Mouse (Mus musculus) cerebellum, adult 9-11 months (tissue): Measurements from ENCODE around the gene Meis2.

Experiments used
- DNase-seq: peaks from one replicate; pipeline ENCODE4 v3.0.0; 2022

Meis2 gene

GRCm38 (mm10) chr2:116067711-116068110, 2.1 kb upstream of the Meis2 start:
- DNase-seq, result no peak

DNA sequence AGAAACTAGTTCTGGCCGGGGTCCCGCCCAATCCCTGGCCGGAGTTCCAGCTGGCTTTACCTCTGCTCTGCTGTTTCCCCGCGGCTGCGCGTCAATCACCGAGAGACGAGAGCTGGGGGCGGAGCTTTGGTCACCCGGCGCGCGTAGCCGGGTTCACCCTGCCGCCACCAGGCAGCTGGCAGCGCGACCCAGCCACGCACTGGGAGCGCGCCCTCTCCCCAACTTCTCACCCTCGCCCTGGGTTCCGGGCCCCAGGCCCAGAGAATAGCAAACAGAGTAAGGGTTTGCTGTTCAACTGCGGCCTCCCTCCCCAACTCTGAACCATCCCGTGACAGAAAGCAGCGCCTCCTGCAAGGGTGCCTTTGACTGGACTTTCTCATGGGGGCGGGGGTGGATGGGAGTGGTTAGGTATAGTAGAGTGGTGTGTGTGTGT, 1.4 kb upstream of the Meis2 start:
- DNase-seq, result no peak

DNA sequence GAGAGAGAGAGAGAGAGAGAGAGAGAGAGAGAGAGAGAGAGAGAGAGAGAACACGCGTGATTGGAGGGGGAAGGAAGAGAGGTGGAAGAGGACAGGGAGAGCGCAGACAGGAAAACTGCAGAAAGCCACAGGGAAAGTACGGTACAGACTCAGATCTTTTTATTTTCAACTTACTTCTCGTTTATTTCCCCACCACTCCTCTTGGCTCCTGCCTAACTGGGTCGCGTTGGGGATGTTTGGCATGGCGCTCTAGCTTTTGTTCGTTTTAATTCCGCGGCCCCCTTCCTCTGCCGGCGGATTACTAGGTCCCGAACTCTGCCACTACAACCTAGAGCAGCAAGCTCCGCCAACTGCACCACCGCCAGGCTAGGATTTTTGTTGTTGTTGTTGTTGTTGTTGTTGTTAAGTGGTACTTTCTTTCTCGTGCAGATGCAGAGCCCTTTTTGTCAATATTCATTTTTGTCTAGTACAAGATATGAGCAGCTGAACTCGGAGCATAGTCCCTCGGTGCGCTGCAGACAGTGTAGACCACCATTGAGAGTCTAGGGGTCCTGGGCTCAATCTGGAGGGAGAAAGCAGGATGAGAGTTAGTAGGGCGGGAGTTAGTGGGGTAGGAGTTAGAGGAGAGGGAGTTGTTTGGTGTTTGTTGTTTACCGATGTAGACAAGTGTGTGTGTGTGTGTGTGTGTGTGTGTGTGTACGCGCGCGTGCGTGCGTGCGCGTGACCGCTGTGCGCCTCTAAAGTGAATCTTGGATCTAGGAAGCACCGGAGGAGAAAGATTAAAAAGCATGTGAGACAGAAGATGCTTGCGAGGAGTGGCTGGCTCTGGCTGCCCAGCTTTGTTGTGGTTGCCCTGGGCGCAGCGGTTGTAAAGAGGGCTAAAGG, 660 bp upstream of the Meis2 start:
- DNase-seq, result no peak

GRCm38 (mm10) chr2:116065057-116065456, 582 bp downstream of the Meis2 start:
- no peak for DNase-seq

GRCm38 (mm10) chr2:116064521-116064920, 1.1 kb downstream of the Meis2 start:
- DNase-seq, result no peak

- DNase-seq, result no peak
These were observed 1.8 kb downstream of the Meis2 start for GRCm38 (mm10) chr2:116063819-116064293.

GRCm38 (mm10) chr2:116062761-116063441, 2.7 kb downstream of the Meis2 start:
- no peak for DNase-seq

DNA sequence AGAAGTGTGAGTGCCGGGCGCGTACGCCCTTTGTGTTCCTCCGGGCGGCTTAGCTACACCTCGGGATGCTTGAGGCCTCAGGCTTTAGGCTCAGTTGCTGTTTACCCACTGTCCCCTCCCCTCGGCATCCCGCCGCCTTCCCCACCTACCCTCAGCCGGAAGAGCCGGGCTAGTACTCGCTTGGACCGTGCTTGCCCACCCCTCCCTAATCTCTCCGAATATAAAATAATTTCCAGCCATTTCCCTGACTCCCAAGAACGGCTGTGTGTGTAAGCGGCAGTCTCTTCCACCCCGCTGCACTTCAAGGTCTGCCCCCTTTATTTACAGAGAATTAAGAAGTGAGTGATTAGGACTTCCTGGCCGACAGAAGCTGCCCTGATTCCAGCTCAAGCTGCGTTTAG, 3.4 kb downstream of the Meis2 start:
- no peak for DNase-seq

DNA sequence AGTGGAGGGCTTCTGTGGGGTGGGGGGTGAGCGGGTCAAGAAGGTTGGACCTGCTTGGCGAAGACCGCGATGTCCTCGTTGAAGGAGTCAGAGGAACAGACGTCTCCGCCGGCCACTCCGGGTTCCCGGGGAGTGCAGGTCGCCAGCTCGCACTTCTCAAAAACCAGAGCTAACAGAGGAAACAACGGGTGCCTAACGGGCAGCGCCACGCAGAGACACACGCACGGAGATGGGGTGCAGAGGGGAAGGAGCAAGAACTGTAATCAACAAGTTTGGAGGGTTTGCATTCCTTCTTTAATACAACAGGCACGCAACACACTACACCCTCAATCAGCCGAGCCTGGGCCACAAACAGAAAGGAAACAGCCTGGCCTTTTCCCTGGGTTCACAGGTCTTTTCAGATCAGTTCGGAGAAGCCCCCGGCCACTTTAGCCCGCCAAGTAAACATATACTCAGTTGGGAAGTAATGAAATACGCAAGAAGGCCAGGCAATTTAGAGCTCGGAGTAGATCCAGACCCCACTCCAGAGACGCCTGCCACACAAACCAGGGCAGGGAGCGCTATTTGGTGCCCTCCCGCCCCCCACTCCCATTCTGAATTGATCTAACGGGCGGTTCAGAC, 4.1 kb downstream of the Meis2 start:
- DNase-seq, result no peak

DNA sequence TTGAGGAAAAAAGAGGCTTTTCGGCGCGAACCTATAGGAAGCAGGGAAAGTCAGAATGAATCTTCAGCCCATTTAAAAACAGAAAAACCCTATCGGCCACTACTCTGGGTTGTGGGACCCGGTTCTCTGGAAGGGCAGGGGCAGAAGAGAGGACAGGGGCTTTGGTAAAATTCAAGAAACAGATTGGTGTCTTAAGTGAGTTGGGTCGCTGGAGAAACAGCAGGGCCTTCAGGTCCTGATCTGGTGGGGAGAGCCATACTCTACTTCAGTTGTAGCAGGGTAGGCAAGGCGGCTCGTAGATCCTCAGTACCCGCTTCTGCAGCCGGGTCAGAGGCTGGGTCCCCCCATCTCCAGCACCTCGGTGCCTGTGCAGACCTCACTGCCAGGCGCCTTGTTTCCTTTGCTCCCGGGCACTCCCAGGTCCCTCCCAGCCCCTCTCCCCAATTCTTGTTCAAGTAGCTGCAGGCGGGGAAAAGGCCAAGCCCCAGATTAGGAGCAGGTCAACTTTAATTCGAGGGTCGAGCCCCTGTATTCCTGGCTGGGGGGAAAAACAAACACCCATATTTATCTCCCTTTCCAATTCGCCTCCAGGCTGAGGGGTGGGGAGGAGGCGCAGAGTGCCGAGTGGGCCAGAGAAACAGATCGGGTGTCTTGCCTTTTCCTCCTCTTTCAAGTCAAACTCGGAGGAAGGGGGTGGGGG, 4.8 kb downstream of the Meis2 start:
- DNase-seq, result no peak

GRCm38 (mm10) chr2:116060210-116060609, 5.4 kb downstream of the Meis2 start:
- DNase-seq, result no peak

GRCm38 (mm10) chr2:116059661-116060060, 6.0 kb downstream of the Meis2 start:
- DNase-seq, result no peak

GRCm38 (mm10) chr2:116059066-116059465, 6.6 kb downstream of the Meis2 start:
- DNase-seq, result no peak

GRCm38 (mm10) chr2:116058511-116058910, 7.1 kb downstream of the Meis2 start:
- no peak for DNase-seq

DNA sequence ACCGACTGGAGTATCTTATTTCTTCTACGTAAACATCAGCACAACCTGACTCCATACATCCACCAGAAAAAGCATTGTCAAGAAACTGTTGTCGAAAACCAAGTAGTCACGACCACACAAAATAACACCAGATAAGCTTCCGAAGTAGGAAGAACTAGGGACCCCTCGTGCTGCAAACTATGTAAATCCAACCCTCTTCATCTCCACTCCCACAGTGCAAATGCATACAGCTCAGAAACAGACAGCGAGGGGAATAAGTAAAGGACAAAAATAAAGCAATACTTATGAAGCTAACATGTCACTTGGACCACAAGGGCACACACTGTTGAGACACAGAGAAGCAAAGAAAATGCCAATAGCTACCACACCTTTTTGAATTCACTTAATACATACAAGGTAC, 8.8 kb downstream of the Meis2 start:
- DNase-seq, result no peak

DNA sequence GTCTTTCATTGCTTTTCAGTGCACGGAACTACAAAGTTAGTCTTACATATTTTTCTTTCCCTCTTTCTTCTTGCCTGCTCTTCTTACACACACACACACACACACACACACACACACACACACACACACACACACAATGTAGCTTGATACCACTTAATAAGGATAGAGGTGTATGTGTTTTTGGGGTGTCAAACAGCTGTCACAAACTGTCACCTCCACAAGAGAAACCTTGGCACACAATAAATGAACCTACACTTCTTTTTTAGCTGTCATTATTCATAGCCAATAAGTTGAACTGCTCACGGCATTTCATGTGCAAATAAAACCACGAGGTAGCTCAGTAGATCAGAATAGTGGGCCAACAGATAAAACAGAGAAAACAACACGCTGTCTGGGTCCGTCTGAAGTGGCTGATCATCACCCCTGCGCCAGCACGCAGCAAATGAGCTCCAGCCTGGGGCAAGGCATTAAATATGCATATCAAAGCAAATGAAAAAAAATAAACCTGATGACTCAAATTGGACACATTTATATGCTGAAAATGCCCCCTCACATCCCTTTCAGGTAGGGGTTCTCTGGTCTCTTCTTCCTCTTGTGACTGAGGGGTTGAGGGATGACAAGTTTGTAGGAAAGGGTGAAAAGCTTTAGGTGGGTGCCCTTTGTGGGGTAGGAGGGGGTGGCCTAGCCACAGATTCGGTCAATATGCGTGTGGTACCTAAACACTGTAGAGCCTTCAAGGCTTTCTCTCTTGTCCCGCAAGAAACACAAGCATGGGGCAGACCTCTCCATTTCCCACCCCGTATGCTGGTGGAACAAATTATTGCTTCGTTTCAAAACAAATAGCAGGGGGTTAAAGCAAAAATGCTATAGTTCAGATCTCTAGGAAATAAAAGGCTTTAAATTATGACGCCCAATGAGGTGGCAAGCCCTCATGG, 9.7 kb downstream of the Meis2 start:
- DNase-seq, result no peak

DNA sequence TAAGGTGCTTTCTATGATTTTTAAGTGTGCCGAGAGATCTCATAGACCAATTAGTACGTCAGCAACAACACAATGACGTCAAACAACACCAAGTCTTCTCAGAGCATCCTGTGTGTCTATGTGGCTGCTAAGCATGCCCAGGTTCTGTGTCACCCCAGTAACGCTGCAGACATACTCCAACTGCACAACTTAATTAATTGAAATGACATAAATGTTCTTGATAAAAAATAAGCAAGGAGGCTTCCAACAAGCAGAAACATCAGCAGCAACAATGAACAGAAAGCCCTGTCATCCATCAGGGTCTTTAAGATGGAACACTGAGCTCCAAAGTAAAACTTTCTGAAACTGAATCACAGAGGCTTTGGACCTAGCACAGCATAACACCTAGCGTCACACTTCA, 11.7 kb downstream of the Meis2 start:
- no peak for DNase-seq

GRCm38 (mm10) chr2:116052688-116053421, 12.8 kb downstream of the Meis2 start:
- no peak for DNase-seq

- no peak for DNase-seq
These were observed 13.6 kb downstream of the Meis2 start for GRCm38 (mm10) chr2:116051906-116052614.

DNA sequence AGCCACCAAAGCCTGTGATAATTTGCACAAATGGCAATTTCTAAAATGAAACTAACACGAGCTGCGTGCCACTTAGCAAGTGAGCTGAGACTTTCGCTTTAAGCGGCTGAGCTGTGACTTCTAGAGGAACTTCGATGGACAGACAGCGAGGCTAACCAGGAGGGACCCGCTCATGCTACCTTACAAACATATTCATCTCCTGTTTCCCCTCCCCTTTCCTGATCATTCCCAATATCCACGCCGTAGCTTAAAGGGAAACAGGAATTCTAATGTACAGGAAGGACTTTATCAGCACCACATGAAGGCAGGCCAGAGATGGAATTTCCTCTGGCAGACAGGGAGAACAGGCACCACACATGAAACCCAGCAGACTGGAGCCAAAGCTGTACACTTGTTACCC, 15.9 kb downstream of the Meis2 start:
- DNase-seq, result no peak
